Mouse (Mus musculus) heart, postnatal 36 days (tissue): ENCODE data around the gene Zfr2. TPM values are rescaled to one million over a fixed set of nuclear protein-coding genes. Genes with fewer than 3 reads are reported as not detected.
A peak's percentile ranks its signal among the peaks of the same experiment; 100 is the strongest.

Source experiments
- DNase-seq, 2 experiments: peaks; one replicate each; pipeline ENCODE4 v3.0.0; 2021 to 2022
- intact Hi-C: fragments of 180-260 bp; cut with DNase I; formaldehyde crosslinking; loops from one replicate; pipeline ENCODE4 v1.15.1; 2025
- total RNA-seq, 2 experiments: library from RNA; stranded (reverse); gene quantifications; 2 replicates each; pipeline ENCODE4 v1.2.3; 2021

Gene Zfr2
- total RNA-seq, 2 experiments from 2014 or later: 2.5 to 3.6 TPM

GRCm38 (mm10) chr10:81279496-81279895, 46.5 kb downstream of the Zfr2 start:
- intact Hi-C loops: no loop called here
- DNase-seq: no peak

DNA sequence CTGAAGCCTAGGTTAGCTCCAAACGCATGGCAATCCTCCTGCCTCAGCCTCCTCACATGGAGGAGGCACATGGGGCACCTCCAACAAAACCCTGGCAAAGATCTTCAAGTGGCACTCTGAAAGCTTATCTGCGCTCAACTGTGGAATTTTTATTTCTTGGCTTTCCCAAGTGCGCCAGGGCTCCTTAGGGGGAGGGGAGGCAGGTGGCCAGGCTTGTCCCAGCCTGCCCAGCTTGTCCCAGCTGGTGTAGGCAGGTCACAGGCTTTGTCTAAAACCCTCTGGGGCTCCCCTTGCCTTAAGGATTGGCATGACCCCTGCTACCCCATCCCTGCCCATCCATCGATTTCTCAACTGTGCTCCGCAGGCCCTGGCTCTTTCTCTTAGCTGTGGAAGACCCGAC, 51.2 kb downstream of the Zfr2 start:
- intact Hi-C loops: no loop called here
- no peak for DNase-seq

GRCm38 (mm10) chr10:81284719-81285118, 51.8 kb downstream of the Zfr2 start:
- intact Hi-C loops: no loop called here
- no peak for DNase-seq

DNA sequence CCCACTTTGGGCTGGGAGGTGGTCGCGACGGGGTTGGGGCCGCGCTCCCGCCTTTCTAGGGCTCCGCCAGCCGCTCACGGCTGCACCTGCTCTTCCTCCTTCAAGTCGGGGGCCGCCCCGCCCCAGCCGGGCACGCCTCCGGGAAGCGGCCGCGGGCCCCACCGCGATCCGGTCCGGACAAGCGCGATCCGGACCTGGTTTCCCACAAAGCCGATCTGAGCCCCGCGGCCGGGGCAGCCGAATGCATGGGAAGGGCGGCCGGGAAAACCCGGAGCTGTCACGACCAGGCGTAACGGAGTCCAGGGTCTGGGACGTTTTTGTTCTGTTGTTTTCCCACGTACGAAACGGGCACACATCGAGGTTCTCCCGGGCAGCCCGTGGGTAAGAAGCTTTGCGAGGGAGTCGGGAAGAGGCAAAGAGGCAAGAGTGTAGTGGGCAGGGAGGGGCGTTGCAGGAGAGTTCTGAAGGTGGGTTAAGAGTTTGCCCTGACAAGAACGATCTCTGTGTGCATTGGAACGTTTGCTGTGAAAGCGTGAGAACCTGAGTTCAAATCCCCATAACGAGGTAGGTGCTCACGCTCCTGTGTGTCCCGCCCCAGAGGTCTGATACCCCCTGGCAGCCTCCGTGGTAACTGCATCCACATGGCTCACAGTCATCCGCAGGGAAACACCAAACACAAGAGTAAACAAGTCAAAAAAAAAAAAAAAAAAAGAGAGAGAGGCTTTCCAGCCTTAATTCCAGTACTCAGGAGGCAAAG, 52.9 kb downstream of the Zfr2 start:
- peak; percentile 91 to 97 for DNase-seq
- intact Hi-C loops: no loop called here

DNA sequence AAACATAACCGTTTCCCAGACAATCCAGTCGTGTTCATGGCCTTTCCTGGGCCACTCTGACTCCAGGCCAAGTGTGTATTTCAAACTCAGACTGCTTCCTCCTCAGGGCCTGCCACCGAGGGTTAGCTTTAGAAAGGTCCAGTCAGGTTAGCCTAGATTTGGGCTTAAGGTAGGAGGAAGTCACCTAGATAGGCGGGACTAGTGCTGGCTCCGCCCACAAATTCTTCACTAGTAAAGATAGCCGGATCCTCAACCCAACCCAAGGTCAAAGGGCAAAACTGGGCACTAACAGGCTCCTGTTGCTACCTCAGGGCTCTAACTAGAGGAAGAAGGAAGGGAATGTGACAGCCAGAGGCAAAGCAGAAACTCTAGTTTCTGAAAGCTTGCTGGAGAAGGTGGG, 53.6 kb downstream of the Zfr2 start:
- intact Hi-C loops: no loop called here
- DNase-seq: no peak

DNA sequence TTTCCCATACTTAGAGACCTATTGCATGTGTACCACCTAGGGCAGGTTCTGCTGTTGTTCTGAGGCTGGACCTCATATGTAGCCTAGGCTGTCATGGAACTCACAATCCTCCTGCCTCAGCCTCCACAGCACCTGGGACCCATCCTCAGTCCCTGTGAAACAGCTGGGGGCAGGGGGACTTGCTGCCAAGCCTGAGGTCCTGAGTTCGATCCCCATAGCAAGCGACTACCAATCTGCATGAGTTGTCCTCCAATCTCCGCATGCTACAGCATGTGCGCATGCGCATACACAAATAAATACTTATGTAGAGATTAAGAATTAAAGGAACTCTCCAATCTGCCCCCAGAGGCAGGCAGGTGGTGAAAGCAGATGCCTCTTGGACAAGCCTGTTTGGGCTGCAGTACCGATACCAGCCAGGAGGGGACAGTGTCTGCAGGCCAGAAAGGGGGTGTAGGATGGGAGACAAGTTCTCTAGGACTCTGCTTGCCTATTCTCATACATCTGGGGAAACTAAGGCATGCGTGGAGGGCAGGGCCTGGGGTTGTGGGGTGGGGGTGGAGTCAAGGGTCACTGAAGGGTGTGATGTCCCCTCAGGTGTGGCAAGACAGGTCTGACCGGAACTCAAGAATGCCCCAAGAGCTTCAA, 54.7 kb downstream of the Zfr2 start:
- peak; percentile 52 to 70 for DNase-seq
- intact Hi-C loops: loop anchor here (1.0 to 2.0 kb wide), 3 partner anchors 53 to 163 kb away; no protein-coding TSS in a partner anchor

DNA sequence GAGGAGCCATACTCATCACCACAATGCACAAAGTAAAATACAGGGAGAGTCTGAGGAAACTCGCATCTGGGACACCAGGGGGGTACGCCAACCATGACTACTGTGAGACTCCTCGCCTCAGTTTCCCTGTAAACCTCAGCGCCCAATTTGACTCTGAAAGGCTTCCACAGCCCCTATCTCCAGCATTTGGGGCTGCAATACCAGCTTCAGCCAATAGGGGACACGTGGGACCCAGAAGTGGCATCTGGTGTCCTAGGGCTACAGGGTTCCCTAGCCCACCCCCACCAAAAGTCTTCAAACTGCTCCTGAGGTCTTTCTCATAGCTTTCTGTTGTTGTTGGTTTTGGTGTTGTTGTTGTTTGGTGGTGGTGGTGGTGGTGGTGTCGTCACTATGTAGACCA, 55.6 kb downstream of the Zfr2 start:
- intact Hi-C loops: loop anchor here (1.0 to 2.0 kb wide), 3 partner anchors 52 to 162 kb away; no protein-coding TSS in a partner anchor
- peak; percentile 40 to 66 for DNase-seq

DNA sequence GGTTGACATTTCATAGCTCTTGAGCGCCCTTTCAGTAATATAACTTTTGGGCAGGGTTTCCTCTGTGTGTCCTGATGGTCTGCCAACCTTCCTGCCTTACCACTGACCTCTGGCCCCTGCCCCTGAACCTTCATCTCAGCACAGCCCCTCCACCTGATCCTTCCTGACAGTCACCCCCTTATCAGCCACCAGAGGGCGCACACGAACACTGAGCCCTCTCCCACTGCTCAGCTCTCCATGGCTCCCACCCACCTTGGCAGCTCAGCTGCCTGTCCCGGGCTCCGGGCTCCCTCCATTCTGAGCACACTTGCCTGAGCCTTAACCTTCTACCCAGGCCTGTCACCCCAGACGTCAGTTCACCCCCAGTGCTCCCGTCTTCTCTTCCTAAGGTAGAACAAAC, 56.3 kb downstream of the Zfr2 start:
- DNase-seq: peak; percentile 69 to 73
- intact Hi-C loops: loop anchor here (1.0 to 2.0 kb wide), 3 partner anchors 16 to 64 kb away; no protein-coding TSS in a partner anchor

DNA sequence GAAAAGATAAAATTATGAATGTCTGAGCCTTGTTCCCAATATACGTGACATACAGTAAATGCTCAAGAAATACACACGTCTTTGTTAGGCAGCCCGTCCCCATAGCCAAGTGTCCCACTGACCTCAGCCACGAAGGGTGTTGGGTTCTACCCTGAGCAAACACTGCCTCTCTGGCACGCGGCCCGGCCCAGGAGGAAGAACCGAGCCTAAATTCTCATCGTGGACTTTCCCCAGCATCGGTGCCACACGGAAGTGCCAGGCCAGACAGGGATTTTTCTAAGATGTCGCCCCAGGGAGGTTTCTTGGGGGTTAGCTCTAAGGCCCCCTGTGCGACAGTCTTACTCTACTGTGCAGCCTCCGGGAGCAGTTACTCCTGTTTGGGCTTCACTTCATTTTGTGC, 56.9 kb downstream of the Zfr2 start:
- DNase-seq: no peak
- intact Hi-C loops: loop anchor here (1.0 to 2.0 kb wide), 3 partner anchors 15 to 63 kb away; no protein-coding TSS in a partner anchor

- no peak for DNase-seq
- intact Hi-C loops: no loop called here
These were observed 57.9 kb downstream of the Zfr2 start for GRCm38 (mm10) chr10:81290698-81291460.

DNA sequence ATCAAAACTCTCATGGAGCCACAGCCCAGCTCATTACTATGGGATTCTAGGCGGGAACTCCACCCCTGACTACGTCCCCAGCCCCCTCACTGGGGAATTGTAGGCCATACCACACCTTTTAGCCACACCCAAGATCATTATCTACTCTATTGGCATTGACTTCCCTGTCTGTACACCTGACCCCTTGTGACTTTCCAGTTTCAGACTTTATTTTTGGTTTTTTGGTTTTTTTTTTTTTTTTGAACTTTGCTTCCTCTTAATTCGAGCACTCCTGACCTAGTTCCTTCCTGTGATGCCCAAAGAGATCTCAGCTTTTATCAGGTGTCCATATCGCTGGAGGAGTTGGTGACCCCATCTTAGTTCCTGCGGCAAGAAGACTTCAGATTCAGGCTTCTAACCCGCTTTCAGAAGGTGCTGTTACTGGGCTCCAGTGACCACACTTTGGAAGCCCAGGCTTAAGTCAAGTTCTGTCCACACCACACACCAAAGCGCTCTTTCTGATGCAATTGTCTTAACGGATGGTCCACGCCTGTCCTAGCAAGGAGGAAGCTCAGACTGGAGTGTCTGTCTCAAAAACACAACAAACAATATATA, 58.7 kb downstream of the Zfr2 start, which contains the start of gene Tjp3:
TSS of gene Tjp3 (minus strand) at position 71 of the 594 bp plus-strand sequence.
- intact Hi-C loops: loop anchor here (2.0 kb wide), 1 partner anchor 27 kb away; no protein-coding TSS in a partner anchor
- DNase-seq: no peak

DNA sequence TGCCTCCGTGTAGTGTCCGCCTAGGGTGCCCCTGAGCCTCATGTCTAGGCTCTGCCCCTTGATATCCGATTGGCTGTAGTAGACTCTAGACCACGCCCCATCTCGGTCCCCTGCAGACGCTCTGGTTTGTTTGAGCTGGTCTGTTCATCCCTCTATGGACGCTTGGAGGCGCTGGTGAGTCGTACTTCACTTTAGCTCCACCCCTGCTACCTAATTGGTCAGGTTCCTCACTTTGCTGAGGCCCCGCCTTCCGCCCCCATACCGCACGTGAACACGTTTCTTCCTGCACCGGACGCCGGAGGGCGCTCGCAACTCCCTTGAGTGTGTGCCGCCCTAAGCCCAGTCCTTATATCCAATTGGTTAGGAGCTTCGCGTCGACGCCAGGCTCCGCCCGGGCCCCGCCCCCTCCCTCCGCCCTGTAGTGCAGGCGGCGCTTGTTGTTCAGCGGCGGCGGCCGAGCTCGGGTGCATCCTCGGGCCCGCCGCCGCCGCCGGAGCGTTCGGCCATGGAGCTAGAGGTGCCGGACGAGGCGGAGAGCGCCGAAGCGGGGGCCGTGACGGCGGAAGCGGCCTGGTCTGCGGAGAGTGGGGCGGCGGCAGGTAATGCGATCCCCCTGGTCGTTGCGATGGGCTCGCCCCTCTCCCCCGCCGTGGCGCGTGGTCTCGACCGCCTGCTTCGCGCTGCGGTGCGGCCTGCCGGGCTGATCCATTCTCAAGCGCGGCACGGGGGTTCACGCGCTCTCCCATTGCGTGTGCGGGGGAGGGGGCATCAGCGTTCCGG, 59.8 kb downstream of the Zfr2 start, which contains the start of gene Pip5k1c:
TSS of gene Pip5k1c (plus strand) at position 410 of the 780 bp plus-strand sequence.
- intact Hi-C loops: loop anchor here (2.0 kb wide), 1 partner anchor 26 kb away; no protein-coding TSS in a partner anchor

DNA sequence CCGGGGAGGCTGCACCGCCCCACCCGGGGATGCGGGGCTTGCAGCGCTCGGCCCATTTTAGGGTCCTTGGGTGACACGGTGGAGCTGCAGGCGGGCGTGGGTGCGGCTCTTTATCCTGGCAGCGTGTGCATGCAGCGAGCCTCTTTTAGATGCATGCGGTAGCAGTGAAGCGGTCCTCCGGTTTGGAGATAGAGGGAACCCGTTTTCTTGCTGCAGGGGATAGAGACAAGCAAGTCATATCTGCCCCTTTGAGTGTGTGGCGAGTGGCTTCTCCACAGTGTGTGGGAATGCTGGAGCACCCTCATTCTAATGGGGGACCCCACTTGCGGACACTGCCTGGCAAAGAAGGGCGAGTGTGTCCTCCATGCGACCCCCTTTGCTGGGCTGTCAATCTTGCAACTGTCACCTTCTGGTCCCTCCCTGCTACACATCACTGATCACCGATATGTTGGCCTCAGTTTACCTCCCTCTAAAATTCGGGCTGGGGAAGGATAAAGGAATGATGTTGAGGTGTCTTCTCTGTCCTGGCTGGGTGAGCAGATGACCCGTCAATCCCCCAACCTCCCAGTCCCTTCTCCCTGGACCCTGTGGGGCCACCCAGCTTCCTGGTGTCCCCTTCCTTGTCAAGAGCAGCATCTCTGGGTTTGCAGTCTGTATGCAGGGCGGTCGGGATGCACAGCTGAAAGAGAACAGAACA, 60.5 kb downstream of the Zfr2 start:
- intact Hi-C loops: loop anchor here (2.0 kb wide), 1 partner anchor 25 kb away; no protein-coding TSS in a partner anchor
- DNase-seq: no peak

More for the DNA sequence above, 59.8 kb downstream of the Zfr2 start, which contains the start of gene Pip5k1c:
- peak; percentile 98 for DNase-seq

GRCm38 (mm10) chr10:81294442-81294841, 61.5 kb downstream of the Zfr2 start:
- DNase-seq: no peak
- intact Hi-C loops: no loop called here

DNA sequence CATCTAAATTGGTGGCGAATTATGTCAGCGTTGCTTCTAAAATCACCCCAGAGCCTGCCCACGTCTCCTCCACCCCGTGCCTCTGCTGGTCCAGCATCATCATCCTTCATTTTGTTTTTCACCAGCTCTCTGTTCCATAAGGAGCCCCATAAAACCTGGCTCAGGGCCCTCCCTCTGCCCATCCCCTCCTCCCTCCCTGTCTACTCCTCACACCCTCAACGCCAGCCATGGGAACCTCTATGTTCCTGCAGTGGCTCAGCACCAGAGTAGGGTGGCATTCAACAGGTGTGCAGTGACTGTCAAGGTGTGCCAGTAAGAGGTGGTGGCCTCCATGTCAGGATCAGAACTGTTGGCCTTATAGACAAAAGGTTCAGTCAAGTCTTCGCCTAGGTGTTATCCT, 62.2 kb downstream of the Zfr2 start:
- intact Hi-C loops: no loop called here
- DNase-seq: no peak

GRCm38 (mm10) chr10:81297246-81297645, 64.3 kb downstream of the Zfr2 start:
- DNase-seq: no peak
- intact Hi-C loops: no loop called here

DNA sequence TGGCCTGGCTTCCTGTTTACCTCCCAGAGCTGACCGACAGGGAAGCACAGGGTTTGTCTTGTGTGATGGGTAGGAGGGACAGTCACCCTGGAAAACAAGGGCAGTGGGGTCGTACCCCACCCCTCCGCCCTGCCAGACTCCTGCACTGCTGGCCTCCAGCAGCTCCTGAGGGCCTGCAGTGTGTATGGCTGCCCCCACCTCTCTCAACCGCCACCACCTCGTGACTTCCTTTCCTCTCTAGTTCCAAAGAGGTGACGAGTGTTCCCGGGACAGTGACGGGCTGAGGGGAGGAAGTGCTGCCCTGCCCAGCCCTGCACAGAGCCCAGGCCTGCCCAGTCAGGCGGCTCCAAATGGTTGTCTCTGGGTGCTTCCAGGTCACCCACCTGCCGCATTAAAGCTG, 64.9 kb downstream of the Zfr2 start:
- intact Hi-C loops: no loop called here
- peak; percentile 62 to 72 for DNase-seq

- intact Hi-C loops: no loop called here
- DNase-seq: no peak
These were observed 65.6 kb downstream of the Zfr2 start for GRCm38 (mm10) chr10:81298369-81299100.
